Mouse (Mus musculus) lung, embryonic 16.5 days (tissue): ENCODE data around the gene Smpd3. TPM values are rescaled to one million over a fixed set of nuclear protein-coding genes. Genes with fewer than 3 reads are reported as not detected.
A peak's percentile ranks its signal among the peaks of the same experiment; 100 is the strongest.

Experiments used
- ATAC-seq: fragments of 200-750 bp; cut with Nextera tagmentation; 2 replicates; pipeline ENCODE4 v1.8.0; 2017; ENCODE audit warnings: low read depth, mild to moderate bottlenecking, moderate library complexity
- H3K27ac ChIP-seq: fragments of 300-500 bp; sonication (generic); 2 replicates; pipeline ENCODE4 v1.5.1; 2014; ENCODE audit warnings: mild to moderate bottlenecking, control low read depth, low read length
- H3K27me3 ChIP-seq: fragments of 300-500 bp; sonication (generic); 2 replicates; pipeline ENCODE4 v1.6.1; 2014; ENCODE audit warnings: low read depth, low read length, mixed read lengths; ENCODE audit not compliant: control insufficient read depth, insufficient read depth
- H3K36me3 ChIP-seq: fragments of 300-500 bp; sonication (generic); 2 replicates; pipeline ENCODE4 v1.6.1; 2014; ENCODE audit warnings: low read length; ENCODE audit not compliant: control insufficient read depth, insufficient read depth
- H3K4me1 ChIP-seq: fragments of 300-500 bp; sonication (generic); replicated peaks from 2 replicates; pipeline ENCODE4 v1.6.1; 2014; ENCODE audit warnings: low read length, mixed read lengths; ENCODE audit not compliant: control insufficient read depth, insufficient read depth
- H3K4me2 ChIP-seq: fragments of 300-500 bp; sonication (generic); 2 replicates; pipeline ENCODE4 v1.6.1; 2014; ENCODE audit warnings: low read depth, low read length, control low read depth
- H3K4me3 ChIP-seq: fragments of 300-500 bp; sonication (generic); 2 replicates; pipeline ENCODE4 v1.5.1; 2014; ENCODE audit warnings: mild to moderate bottlenecking, low read length, control low read depth
- H3K9ac ChIP-seq: fragments of 300-500 bp; sonication (generic); 2 replicates; pipeline ENCODE4 v1.6.1; 2014; ENCODE audit warnings: low read length, control low read depth
- H3K9me3 ChIP-seq: fragments of 300-500 bp; sonication (generic); 2 replicates; pipeline ENCODE4 v1.6.1; 2016; ENCODE audit warnings: low read length; ENCODE audit not compliant: control insufficient read depth
- WGBS: fragments of 180-500 bp; shearing (Covaris S2); extraction: QIAGEN DNeasy Blood & Tissue Kit; methylation state at CpG from one replicate; pipeline ENCODE4 v1.1.7; 2014; 5-methylcytosine and 5-hydroxymethylcytosine counted together
- polyA plus RNA-seq: library from polyadenylated mRNA; unstranded; fragments of >200 nt; fragmentation: Nextera tagmentation; extraction: Ambion mirVana; gene quantifications from 2 replicates; pipeline ENCODE4 v1.2.1, GENCODE M21; 2015

Smpd3 gene
- polyA plus RNA-seq, 1 experiment from 2014 or later, result 2.6 TPM

DNA sequence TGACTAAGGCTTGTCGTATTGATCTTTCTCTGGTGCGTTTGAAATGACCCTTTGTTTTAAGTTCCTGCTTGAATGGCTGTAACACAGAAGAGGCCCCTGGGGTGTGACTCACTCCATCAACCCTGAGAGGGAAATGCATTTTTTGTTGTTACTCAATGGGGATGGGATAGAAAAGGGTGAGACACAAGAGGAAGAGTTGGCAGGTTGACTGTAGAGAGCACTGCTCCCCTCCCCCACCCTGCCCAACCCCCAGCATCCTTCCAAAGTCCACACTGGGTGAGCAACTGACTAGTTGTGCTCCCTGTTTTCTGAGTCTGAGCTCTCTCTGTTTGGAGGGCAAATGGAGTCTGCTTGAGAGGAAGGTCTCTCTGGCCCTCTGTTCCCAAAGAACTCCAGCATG lies 50.3 kb downstream of the Smpd3 start:
- Histone ChIP-seq H3K27ac (no peak overlapping the region), H3K9ac (no peak overlapping the region), H3K4me1 (no peaks in the 10 kb centered on the region), H3K4me2 (no peak overlapping the region), H3K9me3 (no peaks in the 10 kb centered on the region), H3K27me3 (no peaks in the 10 kb centered on the region), H3K4me3 (no peak overlapping the region), H3K36me3 (no peaks in the 10 kb centered on the region)
- no peak for ATAC-seq
- 21% methylated on average over 2 of the region's 2 CpGs for WGBS

DNA sequence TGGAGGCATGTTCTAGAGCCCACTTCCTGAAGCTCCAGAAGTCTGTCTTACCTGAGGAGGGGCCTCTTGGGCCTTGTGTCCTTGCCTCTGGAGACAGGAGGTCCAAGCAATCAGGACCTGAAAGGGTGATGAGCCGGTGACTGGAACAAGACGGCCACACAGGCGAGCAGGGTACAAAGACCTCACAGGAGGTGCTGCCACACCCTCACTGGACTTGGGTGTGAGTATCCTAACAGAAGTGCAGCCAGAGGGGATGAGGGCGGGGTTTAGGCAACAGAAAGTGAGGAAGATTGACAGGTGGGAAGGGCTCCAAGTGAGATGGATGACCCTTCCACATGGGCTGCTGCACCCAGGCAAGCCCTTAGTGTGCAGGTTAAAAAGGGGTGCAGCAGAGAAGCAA lies 56.9 kb downstream of the Smpd3 start:
- WGBS, result 39% methylated on average over 4 of the region's 4 CpGs
- Histone ChIP-seq H3K27me3 (no peaks in the 10 kb centered on the region), H3K4me1 (no peaks in the 10 kb centered on the region), H3K9ac (no peak overlapping the region), H3K27ac (no peak overlapping the region), H3K4me3 (no peak overlapping the region), H3K4me2 (no peak overlapping the region), H3K36me3 (no peaks in the 10 kb centered on the region), H3K9me3 (no peaks in the 10 kb centered on the region)
- ATAC-seq, result no peak; the same call in 1 of the 2 replicates

DNA sequence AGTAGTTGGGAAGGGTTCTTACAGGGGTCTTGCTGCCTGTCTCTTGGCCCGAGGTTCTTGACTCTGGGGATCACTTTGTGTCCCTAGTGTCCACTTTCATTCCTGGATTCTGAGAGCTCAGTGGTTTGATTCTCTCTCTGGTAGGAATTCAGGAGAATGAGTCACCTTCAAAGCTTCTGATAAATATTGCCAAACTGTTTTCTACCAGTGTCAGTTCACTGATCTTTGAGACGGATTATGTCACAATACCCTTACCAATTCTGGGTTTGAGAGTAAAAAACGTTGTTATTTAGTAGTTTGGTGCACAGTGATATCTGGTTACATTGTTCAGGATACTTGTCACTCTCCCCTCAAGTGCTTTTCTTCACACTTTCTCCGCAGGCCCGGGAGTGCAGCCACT lies 57.6 kb downstream of the Smpd3 start:
- H3K4me3 ChIP-seq, result no peak overlapping the region
- H3K27ac ChIP-seq, result no peak overlapping the region
- no peak overlapping the region for H3K9ac ChIP-seq
- no peaks in the 10 kb centered on the region for H3K36me3 ChIP-seq
- no peaks in the 10 kb centered on the region for H3K4me1 ChIP-seq
- 34% methylated on average over 5 of the region's 5 CpGs for WGBS
- no peaks in the 10 kb centered on the region for H3K9me3 ChIP-seq
- no peak for ATAC-seq
- H3K4me2 ChIP-seq, result no peak overlapping the region
- no peaks in the 10 kb centered on the region for H3K27me3 ChIP-seq

DNA sequence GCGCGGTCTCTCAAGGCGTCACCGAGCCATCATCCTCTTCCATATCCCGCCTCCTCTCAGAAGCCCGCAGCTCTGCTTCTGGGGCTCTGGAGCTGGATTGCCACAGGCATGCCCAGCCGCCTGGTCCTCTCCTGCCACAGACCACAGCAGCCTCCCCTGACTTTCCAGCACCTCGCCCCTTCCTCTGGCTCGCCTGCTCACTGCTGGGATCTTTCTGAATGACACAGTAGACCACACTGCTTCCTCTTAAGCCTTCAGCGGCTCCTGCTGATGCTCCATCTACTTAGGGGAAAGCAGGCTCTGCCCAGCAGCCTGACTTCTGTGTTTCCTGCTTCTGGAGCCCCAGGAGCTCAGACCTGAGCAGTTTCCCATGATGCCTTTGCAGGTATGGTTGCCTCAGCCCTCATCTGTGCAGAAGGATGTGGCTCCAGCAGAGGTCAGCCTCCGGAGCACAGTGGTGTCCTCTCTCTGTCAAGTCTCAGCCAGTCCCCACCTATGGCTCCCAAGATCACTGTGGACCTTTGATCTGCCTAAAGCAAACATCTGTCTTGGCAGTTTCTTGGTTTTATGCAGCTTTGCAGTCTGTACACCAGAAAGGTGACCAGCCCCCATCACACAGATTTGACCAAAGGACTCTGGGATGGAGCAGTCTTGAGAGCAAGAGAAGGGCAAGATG lies 59.3 kb downstream of the Smpd3 start:
- H3K27me3 ChIP-seq, result no peaks in the 10 kb centered on the region
- no peak for ATAC-seq
- no peak overlapping the region for H3K27ac ChIP-seq
- WGBS, result 74% methylated on average over 11 of the region's 11 CpGs
- H3K9ac ChIP-seq, result no peak overlapping the region
- H3K4me3 ChIP-seq, result no peak overlapping the region
- H3K4me1 ChIP-seq, result no peaks in the 10 kb centered on the region
- no peaks in the 10 kb centered on the region for H3K36me3 ChIP-seq
- H3K4me2 ChIP-seq, result no peak overlapping the region
- H3K9me3 ChIP-seq, result no peaks in the 10 kb centered on the region

DNA sequence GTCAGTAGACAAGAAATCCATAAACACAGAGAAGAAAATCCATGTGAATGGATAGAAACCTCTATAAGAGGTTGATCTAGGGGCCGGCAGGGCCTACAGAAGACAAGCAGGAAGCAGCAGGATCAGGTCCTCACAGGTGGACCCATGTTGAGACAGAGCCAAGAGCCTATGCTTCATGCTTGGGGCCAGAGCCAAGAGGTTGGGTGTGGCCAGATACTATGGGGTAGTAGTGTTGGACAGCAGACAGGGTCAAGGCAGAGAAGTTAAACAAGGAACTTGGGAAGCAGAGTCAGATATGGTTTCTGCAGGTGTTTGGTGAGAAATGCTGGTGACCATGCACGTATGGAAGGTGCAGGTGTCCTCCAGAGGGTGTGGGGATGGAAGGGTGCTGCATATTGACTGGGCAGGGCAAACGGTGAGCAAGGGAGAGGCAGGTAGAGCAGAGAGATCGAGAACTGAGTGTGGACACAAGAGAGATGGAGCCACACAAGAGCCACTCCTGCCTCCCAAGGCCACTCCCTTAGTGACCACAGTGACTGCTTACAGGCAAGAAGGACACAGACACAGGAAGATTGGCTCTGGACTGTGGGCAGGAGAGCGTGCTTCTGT lies 61.0 kb downstream of the Smpd3 start:
- H3K9ac ChIP-seq, result no peak overlapping the region
- no peaks in the 10 kb centered on the region for H3K4me1 ChIP-seq
- no peaks in the 10 kb centered on the region for H3K9me3 ChIP-seq
- WGBS, result 78% methylated on average over 5 of the region's 5 CpGs
- ATAC-seq, result no peak
- no peak overlapping the region for H3K4me2 ChIP-seq
- no peak overlapping the region for H3K27ac ChIP-seq
- no peak overlapping the region for H3K4me3 ChIP-seq
- H3K36me3 ChIP-seq, result no peaks in the 10 kb centered on the region
- no peaks in the 10 kb centered on the region for H3K27me3 ChIP-seq

DNA sequence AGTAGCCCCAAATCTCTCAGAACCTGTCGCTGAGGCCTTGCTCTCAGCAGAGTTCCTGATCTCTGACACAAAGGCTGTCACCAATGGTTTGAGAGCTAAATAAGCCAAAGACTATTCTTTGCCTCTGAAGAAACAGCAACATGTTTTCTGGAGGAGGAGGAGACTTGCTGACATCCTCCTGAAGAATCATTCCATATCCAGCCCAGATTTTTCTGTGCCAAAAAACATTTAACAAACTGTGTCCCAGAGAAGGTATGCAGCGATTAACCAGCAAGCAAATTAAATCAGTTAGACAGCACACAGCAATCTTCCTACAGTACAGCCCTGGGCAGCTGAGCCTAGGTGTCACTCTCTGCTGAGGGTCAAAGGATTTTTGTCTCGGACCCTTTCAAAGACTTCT lies 64.3 kb downstream of the Smpd3 start:
- no peaks in the 10 kb centered on the region for H3K36me3 ChIP-seq
- 77% methylated on average over 3 of the region's 3 CpGs for WGBS
- H3K4me3 ChIP-seq, result no peak overlapping the region
- H3K9ac ChIP-seq, result no peak overlapping the region
- H3K4me2 ChIP-seq, result no peak overlapping the region
- H3K9me3 ChIP-seq, result no peaks in the 10 kb centered on the region
- H3K4me1 ChIP-seq, result peaks cover 5% of the 10 kb centered on the region; the same call in 1 of the 2 replicates
- no peak for ATAC-seq
- no peaks in the 10 kb centered on the region for H3K27me3 ChIP-seq
- H3K27ac ChIP-seq, result no peak overlapping the region

DNA sequence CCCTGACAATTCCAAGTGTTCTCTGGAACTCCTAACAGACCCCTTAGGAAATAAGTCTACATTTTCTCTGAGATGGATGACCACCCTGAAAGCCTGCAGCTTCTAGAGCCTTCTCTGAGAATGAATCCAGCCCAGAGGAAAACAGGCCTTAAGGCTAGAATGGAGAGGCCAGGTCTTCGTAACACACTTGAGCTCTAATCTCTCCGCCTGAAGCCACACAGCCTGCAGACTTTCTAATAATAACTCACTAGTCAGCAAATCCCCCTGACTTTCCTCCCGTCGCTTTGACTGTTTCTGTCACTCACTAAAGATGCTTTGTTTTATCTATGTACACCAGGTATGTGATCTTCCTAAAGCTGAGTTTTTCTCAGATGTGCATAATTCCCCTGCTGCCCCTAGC lies 66.4 kb downstream of the Smpd3 start:
- Histone ChIP-seq H3K4me2 (no peak overlapping the region), H3K4me3 (no peak overlapping the region), H3K27ac (no peak overlapping the region), H3K9me3 (no peaks in the 10 kb centered on the region), H3K4me1 (peaks cover 5% of the 10 kb centered on the region; the same call in 1 of the 2 replicates), H3K27me3 (no peaks in the 10 kb centered on the region), H3K36me3 (no peaks in the 10 kb centered on the region), H3K9ac (no peak overlapping the region)
- 39% methylated on average over 4 of the region's 4 CpGs for WGBS
- no peak for ATAC-seq

DNA sequence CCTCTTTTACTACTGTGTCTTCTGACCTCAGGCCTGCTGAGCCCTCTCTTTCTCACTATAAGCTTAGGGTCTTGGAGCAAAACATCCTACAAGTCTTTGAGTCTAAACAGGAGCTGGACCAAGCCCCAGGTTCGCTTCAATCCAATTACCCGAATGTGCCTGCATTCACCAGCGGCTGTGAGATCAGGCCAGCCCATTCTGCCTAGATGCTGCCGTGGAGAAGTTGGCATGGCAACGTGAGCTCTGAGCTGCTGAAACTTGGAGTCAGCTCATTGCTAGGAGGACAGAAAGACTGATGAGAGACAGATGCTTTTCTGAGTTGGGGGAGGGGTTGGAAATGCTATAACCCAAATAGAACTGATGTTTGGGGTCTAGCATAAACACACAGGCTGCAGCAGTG lies 67.0 kb downstream of the Smpd3 start:
- no peak overlapping the region for H3K4me2 ChIP-seq
- H3K27me3 ChIP-seq, result no peaks in the 10 kb centered on the region
- H3K4me1 ChIP-seq, result peaks cover 5% of the 10 kb centered on the region; the same call in 1 of the 2 replicates
- no peak overlapping the region for H3K9ac ChIP-seq
- ATAC-seq, result no peak
- H3K27ac ChIP-seq, result no peak overlapping the region
- H3K4me3 ChIP-seq, result no peak overlapping the region
- H3K9me3 ChIP-seq, result no peaks in the 10 kb centered on the region
- H3K36me3 ChIP-seq, result no peaks in the 10 kb centered on the region
- 27% methylated on average over 5 of the region's 5 CpGs for WGBS

DNA sequence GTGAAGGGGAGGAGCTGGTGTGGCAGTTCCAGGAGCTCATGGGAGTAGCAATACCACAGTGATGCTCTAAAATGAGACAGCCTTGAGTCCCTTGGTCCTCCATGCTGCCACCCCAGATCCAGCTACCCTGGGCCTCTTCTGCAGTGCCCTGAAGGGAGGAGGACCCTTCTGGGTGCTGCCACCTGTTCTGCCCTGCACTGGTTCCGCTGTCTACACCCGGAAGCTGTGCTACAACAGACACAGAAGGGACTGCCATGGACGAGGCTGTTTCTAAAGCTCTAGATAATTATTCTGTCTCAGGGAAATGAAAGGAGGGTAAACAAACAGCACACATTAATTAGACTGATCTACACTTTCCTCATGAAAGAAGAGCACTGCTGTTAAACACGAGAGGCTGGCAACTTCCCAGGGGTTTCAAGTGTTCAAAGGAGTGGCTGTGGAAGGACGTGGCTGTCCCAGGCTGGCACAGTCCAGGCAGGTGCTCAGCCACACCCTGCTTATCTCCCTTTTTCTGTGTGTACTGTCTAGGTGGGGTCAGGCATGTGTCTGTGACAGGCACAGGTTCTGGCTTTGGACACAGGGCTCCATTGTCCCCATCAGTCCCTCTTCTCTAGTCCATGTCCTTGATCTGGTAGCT lies 69.0 kb downstream of the Smpd3 start:
- ATAC-seq, result peak; percentile 89
- H3K9me3 ChIP-seq, result no peaks in the 10 kb centered on the region
- H3K27me3 ChIP-seq, result no peaks in the 10 kb centered on the region
- H3K36me3 ChIP-seq, result no peaks in the 10 kb centered on the region
- H3K4me3 ChIP-seq, result no peak overlapping the region
- 43% methylated on average over 5 of the region's 5 CpGs for WGBS
- H3K9ac ChIP-seq, result no peak overlapping the region
- peaks cover 5% of the 10 kb centered on the region; the same call in 1 of the 2 replicates for H3K4me1 ChIP-seq
- no peak overlapping the region for H3K4me2 ChIP-seq
- H3K27ac ChIP-seq, result no peak overlapping the region
